Comparison of ENCODE assay signal across 28 mouse cellular contexts in genomic region chr2:20587913-20588312, GRCm38 (mm10).
"Had no signal": no experiment of that assay in that cellular context is flagged by ENCODE, and none has a peak within 500 bp of the region (broad histone marks: within the 10 kb centered on the region; RNA-seq: fewer than 3 reads in every experiment).

No protein-coding gene starts in this region.

- H3K9me3 ChIP-seq: heart, embryonic 12.5 days; heart, embryonic 15.5 days; hindbrain, embryonic 10.5 days; hindbrain, embryonic 12.5 days; hindbrain, embryonic 15.5 days; intestine, embryonic 15.5 days; kidney, embryonic 15.5 days had no signal

- H3K36me3 ChIP-seq: heart, embryonic 12.5 days; heart, embryonic 13.5 days; heart, embryonic 15.5 days; hindbrain, embryonic 10.5 days; hindbrain, embryonic 12.5 days; hindbrain, embryonic 13.5 days; hindbrain, embryonic 15.5 days; intestine, embryonic 15.5 days had no signal

- H3K4me3 ChIP-seq: heart, embryonic 12.5 days; heart, embryonic 13.5 days; heart, embryonic 15.5 days; hindbrain, embryonic 10.5 days; hindbrain, embryonic 12.5 days; hindbrain, embryonic 13.5 days; hindbrain, embryonic 15.5 days; intestine, embryonic 15.5 days; kidney, embryonic 15.5 days; layer of hippocampus, adult 2 months; left cerebral cortex, adult 2 months had no signal

- H3K4me1 ChIP-seq: hindbrain, embryonic 10.5 days; hindbrain, embryonic 12.5 days; hindbrain, embryonic 13.5 days; hindbrain, embryonic 15.5 days; intestine, embryonic 15.5 days; kidney, embryonic 15.5 days had no signal

- H3K9ac ChIP-seq: heart, embryonic 12.5 days; heart, embryonic 13.5 days; heart, embryonic 15.5 days; hindbrain, embryonic 12.5 days; hindbrain, embryonic 13.5 days; hindbrain, embryonic 14.5 days; hindbrain, embryonic 15.5 days; intestine, embryonic 15.5 days; kidney, embryonic 15.5 days had no signal

- H3K4me2 ChIP-seq: heart, embryonic 12.5 days; heart, embryonic 13.5 days; heart, embryonic 15.5 days; hindbrain, embryonic 12.5 days; hindbrain, embryonic 13.5 days; hindbrain, embryonic 14.5 days; hindbrain, embryonic 15.5 days; intestine, embryonic 15.5 days; kidney, embryonic 15.5 days had no signal

- H3K27me3 ChIP-seq: heart, embryonic 12.5 days; heart, embryonic 13.5 days; heart, embryonic 15.5 days; hindbrain, embryonic 12.5 days; hindbrain, embryonic 13.5 days; hindbrain, embryonic 15.5 days; intestine, embryonic 15.5 days; kidney, embryonic 15.5 days had no signal

- DNase-seq: heart, postnatal 10 days; heart, postnatal 14 days; heart, postnatal 36 days; heart, postnatal 4 days; kidney, adult 11 months; kidney, adult 18-20 months; kidney, adult 8-10 months; kidney, postnatal 10 days; kidney, postnatal 14 days; kidney, postnatal 25 days; kidney, postnatal 36 days; kidney, postnatal 4 days; layer of hippocampus, adult 9-11 months; layer of hippocampus, postnatal 36 days had no signal

- H3K27ac ChIP-seq: heart, embryonic 13.5 days; heart, embryonic 15.5 days; hindbrain, embryonic 10.5 days; hindbrain, embryonic 12.5 days; hindbrain, embryonic 13.5 days; hindbrain, embryonic 14.5 days; hindbrain, embryonic 15.5 days; hindbrain, postnatal 0 days; intestine, embryonic 15.5 days; kidney, embryonic 15.5 days; kidney, postnatal 0 days; layer of hippocampus, adult 2 months; left cerebral cortex, adult 2 months had no signal
